Mouse (Mus musculus) E14TG2a.4 (cell line): Measurements from ENCODE around the gene Parp8.

ENCODE experiments used
- CTCF ChIP-seq: conservative IDR thresholded peaks from 2 replicates; pipeline ENCODE4 v1.5.1; 2014; ENCODE audit warnings: low read length
- NANOG ChIP-seq: IDR thresholded peaks from 2 replicates; pipeline ENCODE4 v1.6.1; 2014; ENCODE audit warnings: borderline replicate concordance, low read length, mixed read lengths
- POU5F1 ChIP-seq: IDR thresholded peaks from 2 replicates; pipeline ENCODE4 v1.6.1; 2014; ENCODE audit warnings: low read length, borderline replicate concordance

- TF ChIP-seq CTCF, result no peak
- TF ChIP-seq POU5F1, result no peak
- TF ChIP-seq NANOG, result no peak
Observed at GRCm38 (mm10) chr13:116990327-116990726, 35.0 kb downstream of the Parp8 start.
